Mouse (Mus musculus): Measurements from ENCODE around the gene Brsk1. TPM values are rescaled to one million over a fixed set of nuclear protein-coding genes. Genes with fewer than 3 reads are reported as not detected.

Gene Brsk1
- total and polyA plus RNA-seq, 2 experiments from 2014 or later, result 6.2 to 205 TPM

- TF ChIP-seq CTCF (IDR thresholded peaks at IDR 0.05; ENCODE audit: low read depth), result no peak
- DNase-seq, result peak; percentile 7
- no peak overlapping the region for H3K4me2 ChIP-seq (ENCODE audit: low read depth)
Observed at GRCm38 (mm10) chr7:4651581-4651980, 38.8 kb upstream of the Brsk1 start.

GRCm38 (mm10) chr7:4652726-4653125 is 37.7 kb upstream of the Brsk1 start:
- H3K4me1 ChIP-seq (ENCODE audit: insufficient read depth), result peaks cover 8% of the 10 kb centered on the region
- no peaks in the 10 kb centered on the region for H3K27me3 ChIP-seq (ENCODE audit: insufficient read depth, low read length)
- no peak overlapping the region for H3K4me3 ChIP-seq (ENCODE audit: low read depth, low read length)
- TF ChIP-seq CTCF (IDR thresholded peaks at IDR 0.05; ENCODE audit: low read depth), result no peak
- H3K36me3 ChIP-seq (ENCODE audit: insufficient read depth), result peaks cover 15% of the 10 kb centered on the region
- DNase-seq (no peak), ATAC-seq (no peak)
- no peak overlapping the region for H3K27ac ChIP-seq (ENCODE audit: low read depth, low read length)
- no peak overlapping the region for H3K9ac ChIP-seq
- no peak overlapping the region for H3K4me2 ChIP-seq (ENCODE audit: low read depth)
- 96% methylated on average over 5 of the region's 5 CpGs for WGBS
- H3K9me3 ChIP-seq (ENCODE audit: low read length), result no peaks in the 10 kb centered on the region

More at GRCm38 (mm10) chr7:4651581-4651980, 38.8 kb upstream of the Brsk1 start:
- Histone ChIP-seq H3K36me3 (ENCODE audit: insufficient read depth) (peaks cover 15% of the 10 kb centered on the region), H3K27ac (ENCODE audit: low read depth, low read length) (no peak overlapping the region), H3K9ac (no peak overlapping the region), H3K4me3 (ENCODE audit: low read depth, low read length) (no peak overlapping the region), H3K4me1 (ENCODE audit: insufficient read depth) (peaks cover 4% of the 10 kb centered on the region; the same call in 1 of the 2 replicates), H3K9me3 (ENCODE audit: low read length) (no peaks in the 10 kb centered on the region), H3K27me3 (ENCODE audit: insufficient read depth, low read length) (no peaks in the 10 kb centered on the region)
- ATAC-seq, result peak; percentile 51; the same call in 1 of the 2 replicates
- WGBS, result 86% methylated on average over 8 of the region's 8 CpGs

- H3K27ac ChIP-seq (ENCODE audit: low read depth, low read length), result no peak overlapping the region
- H3K4me1 ChIP-seq (ENCODE audit: insufficient read depth), result peaks cover 10% of the 10 kb centered on the region
- no peak overlapping the region for H3K9ac ChIP-seq
- H3K4me2 ChIP-seq (ENCODE audit: low read depth), result no peak overlapping the region
- H3K9me3 ChIP-seq (ENCODE audit: low read length), result no peaks in the 10 kb centered on the region
- no peak overlapping the region for H3K4me3 ChIP-seq (ENCODE audit: low read depth, low read length)
- ATAC-seq (no peak), DNase-seq (no peak)
- H3K27me3 ChIP-seq (ENCODE audit: insufficient read depth, low read length), result no peaks in the 10 kb centered on the region
- 84% methylated on average over 5 of the region's 5 CpGs for WGBS
- peaks cover 15% of the 10 kb centered on the region for H3K36me3 ChIP-seq (ENCODE audit: insufficient read depth)
- TF ChIP-seq CTCF (IDR thresholded peaks at IDR 0.05; ENCODE audit: low read depth), result no peak
Observed at GRCm38 (mm10) chr7:4653351-4653750, 37.1 kb upstream of the Brsk1 start.

GRCm38 (mm10) chr7:4653780-4654179 is 36.6 kb upstream of the Brsk1 start:
- ATAC-seq (no peak), DNase-seq (no peak)
- Histone ChIP-seq H3K36me3 (ENCODE audit: insufficient read depth) (peaks cover 15% of the 10 kb centered on the region), H3K4me1 (ENCODE audit: insufficient read depth) (peaks cover 10% of the 10 kb centered on the region), H3K9me3 (ENCODE audit: low read length) (no peaks in the 10 kb centered on the region), H3K27ac (ENCODE audit: low read depth, low read length) (no peak overlapping the region), H3K27me3 (ENCODE audit: insufficient read depth, low read length) (no peaks in the 10 kb centered on the region), H3K9ac (no peak overlapping the region), H3K4me2 (ENCODE audit: low read depth) (no peak overlapping the region), H3K4me3 (ENCODE audit: low read depth, low read length) (no peak overlapping the region)
- no peak for TF ChIP-seq CTCF (IDR thresholded peaks at IDR 0.05; ENCODE audit: low read depth)
- WGBS, result 85% methylated on average over 7 of the region's 7 CpGs

GRCm38 (mm10) chr7:4654221-4654620 is 36.2 kb upstream of the Brsk1 start:
- Histone ChIP-seq H3K9me3 (ENCODE audit: low read length) (no peaks in the 10 kb centered on the region), H3K4me1 (ENCODE audit: insufficient read depth) (peaks cover 10% of the 10 kb centered on the region), H3K27me3 (ENCODE audit: insufficient read depth, low read length) (no peaks in the 10 kb centered on the region), H3K4me2 (ENCODE audit: low read depth) (no peak overlapping the region), H3K36me3 (ENCODE audit: insufficient read depth) (peaks cover 15% of the 10 kb centered on the region), H3K4me3 (ENCODE audit: low read depth, low read length) (no peak overlapping the region), H3K9ac (no peak overlapping the region), H3K27ac (ENCODE audit: low read depth, low read length) (0 out of 2 replicates have a peak overlapping the region, but pooled peaks have one; percentile 21)
- ATAC-seq (no peak), DNase-seq (no peak)
- 90% methylated on average over 2 of the region's 2 CpGs for WGBS
- no peak for TF ChIP-seq CTCF (IDR thresholded peaks at IDR 0.05; ENCODE audit: low read depth)

- no peak for TF ChIP-seq CTCF (IDR thresholded peaks at IDR 0.05; ENCODE audit: low read depth)
- Histone ChIP-seq H3K4me3 (ENCODE audit: low read depth, low read length) (no peak overlapping the region), H3K4me2 (ENCODE audit: low read depth) (no peak overlapping the region), H3K27me3 (ENCODE audit: insufficient read depth, low read length) (no peaks in the 10 kb centered on the region), H3K4me1 (ENCODE audit: insufficient read depth) (peaks cover 17% of the 10 kb centered on the region), H3K9ac (no peak overlapping the region), H3K27ac (ENCODE audit: low read depth, low read length) (no peak overlapping the region), H3K9me3 (ENCODE audit: low read length) (no peaks in the 10 kb centered on the region), H3K36me3 (ENCODE audit: insufficient read depth) (peaks cover 15% of the 10 kb centered on the region)
- ATAC-seq (no peak), DNase-seq (no peak)
- WGBS, result 89% methylated on average over 4 of the region's 4 CpGs
Observed at GRCm38 (mm10) chr7:4655393-4655792, 35.0 kb upstream of the Brsk1 start.

GRCm38 (mm10) chr7:4655916-4656315 is 34.5 kb upstream of the Brsk1 start:
- Histone ChIP-seq H3K27ac (ENCODE audit: low read depth, low read length) (no peak overlapping the region), H3K4me1 (ENCODE audit: insufficient read depth) (peaks cover 18% of the 10 kb centered on the region), H3K9ac (no peak overlapping the region), H3K9me3 (ENCODE audit: low read length) (no peaks in the 10 kb centered on the region), H3K4me3 (ENCODE audit: low read depth, low read length) (no peak overlapping the region), H3K4me2 (ENCODE audit: low read depth) (no peak overlapping the region), H3K27me3 (ENCODE audit: insufficient read depth, low read length) (no peaks in the 10 kb centered on the region), H3K36me3 (ENCODE audit: insufficient read depth) (peaks cover 15% of the 10 kb centered on the region)
- WGBS, result 79% methylated on average over 1 of the region's 1 CpGs
- DNase-seq (no peak), ATAC-seq (no peak)
- TF ChIP-seq CTCF (IDR thresholded peaks at IDR 0.05; ENCODE audit: low read depth), result no peak
